Mouse (Mus musculus): ENCODE results near the gene Cuedc2. TPM values are rescaled to one million over a fixed set of nuclear protein-coding genes. Genes with fewer than 3 reads are reported as not detected.

The Cuedc2 gene
- polyA plus RNA-seq, 1 experiment, result 233 TPM

- no peak overlapping the region for H3K27ac ChIP-seq (ENCODE audit: insufficient read depth, low read length)
- peaks cover under 1% of the 10 kb centered on the region; the same call in 1 of the 2 replicates for H3K4me1 ChIP-seq (ENCODE audit: control insufficient read depth, insufficient read depth, low read length)
- no peak for TF ChIP-seq POLR2A (IDR thresholded peaks at IDR 0.05; ENCODE audit: extremely low read depth, insufficient read depth, low read length)
- no peak for TF ChIP-seq CTCF (IDR thresholded peaks at IDR 0.05; ENCODE audit: extremely low read depth, insufficient read depth, low read length)
- no peak overlapping the region for H3K4me3 ChIP-seq (ENCODE audit: insufficient read depth, low read length)
Observed at GRCm38 (mm10) chr19:46310312-46310865, 28.1 kb downstream of the Cuedc2 start.

- no peak overlapping the region; the same call in 1 of the 2 replicates for H3K4me3 ChIP-seq (ENCODE audit: insufficient read depth, low read length)
- H3K4me1 ChIP-seq (ENCODE audit: control insufficient read depth, insufficient read depth, low read length), result no peaks in the 10 kb centered on the region
- TF ChIP-seq POLR2A (IDR thresholded peaks at IDR 0.05; ENCODE audit: extremely low read depth, insufficient read depth, low read length) (no peak), CTCF (IDR thresholded peaks at IDR 0.05; ENCODE audit: extremely low read depth, insufficient read depth, low read length) (no peak)
- H3K27ac ChIP-seq (ENCODE audit: insufficient read depth, low read length), result no peak overlapping the region
Observed at GRCm38 (mm10) chr19:46309651-46310305, 28.7 kb downstream of the Cuedc2 start.

GRCm38 (mm10) chr19:46308706-46309435 lies 29.6 kb downstream of the Cuedc2 start:
- H3K4me1 ChIP-seq (ENCODE audit: control insufficient read depth, insufficient read depth, low read length), result no peaks in the 10 kb centered on the region
- peak; percentile 92 for TF ChIP-seq CTCF (IDR thresholded peaks at IDR 0.05; ENCODE audit: extremely low read depth, insufficient read depth, low read length)
- TF ChIP-seq POLR2A (IDR thresholded peaks at IDR 0.05; ENCODE audit: extremely low read depth, insufficient read depth, low read length), result peak; percentile 29; the same call in 1 of the 2 replicates
- H3K4me3 ChIP-seq (ENCODE audit: insufficient read depth, low read length), result peak overlapping the region; percentile 38
- H3K27ac ChIP-seq (ENCODE audit: insufficient read depth, low read length), result no peak overlapping the region

GRCm38 (mm10) chr19:46308303-46308702 lies 30.2 kb downstream of the Cuedc2 start:
- TF ChIP-seq CTCF (IDR thresholded peaks at IDR 0.05; ENCODE audit: extremely low read depth, insufficient read depth, low read length) (no peak), POLR2A (IDR thresholded peaks at IDR 0.05; ENCODE audit: extremely low read depth, insufficient read depth, low read length) (no peak)
- Histone ChIP-seq H3K4me1 (ENCODE audit: control insufficient read depth, insufficient read depth, low read length) (no peaks in the 10 kb centered on the region), H3K27ac (ENCODE audit: insufficient read depth, low read length) (no peak overlapping the region), H3K4me3 (ENCODE audit: insufficient read depth, low read length) (no peak overlapping the region; the same call in 1 of the 2 replicates)

GRCm38 (mm10) chr19:46307781-46308180 lies 30.7 kb downstream of the Cuedc2 start:
- Histone ChIP-seq H3K27ac (ENCODE audit: insufficient read depth, low read length) (no peak overlapping the region), H3K4me3 (ENCODE audit: insufficient read depth, low read length) (no peak overlapping the region), H3K4me1 (ENCODE audit: control insufficient read depth, insufficient read depth, low read length) (no peaks in the 10 kb centered on the region)
- TF ChIP-seq POLR2A (IDR thresholded peaks at IDR 0.05; ENCODE audit: extremely low read depth, insufficient read depth, low read length), result no peak
- TF ChIP-seq CTCF (IDR thresholded peaks at IDR 0.05; ENCODE audit: extremely low read depth, insufficient read depth, low read length), result no peak

- H3K4me1 ChIP-seq (ENCODE audit: control insufficient read depth, insufficient read depth, low read length), result no peaks in the 10 kb centered on the region
- H3K4me3 ChIP-seq (ENCODE audit: insufficient read depth, low read length), result no peak overlapping the region
- TF ChIP-seq POLR2A (IDR thresholded peaks at IDR 0.05; ENCODE audit: extremely low read depth, insufficient read depth, low read length) (no peak), CTCF (IDR thresholded peaks at IDR 0.05; ENCODE audit: extremely low read depth, insufficient read depth, low read length) (no peak)
- H3K27ac ChIP-seq (ENCODE audit: insufficient read depth, low read length), result no peak overlapping the region
Observed at GRCm38 (mm10) chr19:46306751-46307289, 31.7 kb downstream of the Cuedc2 start.

GRCm38 (mm10) chr19:46306268-46306610 lies 32.3 kb downstream of the Cuedc2 start:
- no peak overlapping the region for H3K27ac ChIP-seq (ENCODE audit: insufficient read depth, low read length)
- H3K4me3 ChIP-seq (ENCODE audit: insufficient read depth, low read length), result no peak overlapping the region; the same call in 1 of the 2 replicates
- no peaks in the 10 kb centered on the region for H3K4me1 ChIP-seq (ENCODE audit: control insufficient read depth, insufficient read depth, low read length)
- no peak for TF ChIP-seq CTCF (IDR thresholded peaks at IDR 0.05; ENCODE audit: extremely low read depth, insufficient read depth, low read length)
- TF ChIP-seq POLR2A (IDR thresholded peaks at IDR 0.05; ENCODE audit: extremely low read depth, insufficient read depth, low read length), result no peak

GRCm38 (mm10) chr19:46305432-46306267 lies 32.9 kb downstream of the Cuedc2 start:
- Histone ChIP-seq H3K27ac (ENCODE audit: insufficient read depth, low read length) (no peak overlapping the region), H3K4me3 (ENCODE audit: insufficient read depth, low read length) (peak overlapping the region; percentile 46), H3K4me1 (ENCODE audit: control insufficient read depth, insufficient read depth, low read length) (no peaks in the 10 kb centered on the region)
- TF ChIP-seq POLR2A (IDR thresholded peaks at IDR 0.05; ENCODE audit: extremely low read depth, insufficient read depth, low read length) (no peak), CTCF (IDR thresholded peaks at IDR 0.05; ENCODE audit: extremely low read depth, insufficient read depth, low read length) (no peak)

GRCm38 (mm10) chr19:46304908-46305333 lies 33.6 kb downstream of the Cuedc2 start:
- H3K4me3 ChIP-seq (ENCODE audit: insufficient read depth, low read length), result peak overlapping the region; percentile 46
- no peaks in the 10 kb centered on the region for H3K4me1 ChIP-seq (ENCODE audit: control insufficient read depth, insufficient read depth, low read length)
- no peak for TF ChIP-seq POLR2A (IDR thresholded peaks at IDR 0.05; ENCODE audit: extremely low read depth, insufficient read depth, low read length)
- TF ChIP-seq CTCF (IDR thresholded peaks at IDR 0.05; ENCODE audit: extremely low read depth, insufficient read depth, low read length), result no peak
- no peak overlapping the region for H3K27ac ChIP-seq (ENCODE audit: insufficient read depth, low read length)
